Mouse (Mus musculus) thymus, adult 2 months (tissue): Measurements from ENCODE around the gene Obox5. TPM values are rescaled to one million over a fixed set of nuclear protein-coding genes. Genes with fewer than 3 reads are reported as not detected.
"Not testable (repeated sequence)": the region's sequence is repeated elsewhere in the genome, so short reads cannot be mapped to it uniquely, and the experiment has no call there.

Experiments
- DNase-seq: peaks from one replicate; pipeline ENCODE4 v3.0.0; 2021
- H3K27ac ChIP-seq: fragments of 200-500 bp; 2 replicates; pipeline ENCODE4 v1.5.1; 2012; ENCODE audit warnings: low read length, control low read depth; ENCODE audit not compliant: control insufficient read depth, insufficient read depth
- H3K27me3 ChIP-seq: fragments of 200-500 bp; 2 replicates; pipeline ENCODE4 v1.6.1; 2012; ENCODE audit warnings: mild to moderate bottlenecking, low read length, moderate library complexity, mixed read lengths; ENCODE audit not compliant: control insufficient read depth, insufficient read depth
- H3K36me3 ChIP-seq: fragments of 200-500 bp; 2 replicates; pipeline ENCODE4 v1.6.1; 2012; ENCODE audit warnings: mild to moderate bottlenecking, low read length, moderate library complexity; ENCODE audit not compliant: control insufficient read depth, insufficient read depth
- H3K4me1 ChIP-seq: fragments of 200-500 bp; replicated peaks from 2 replicates; pipeline ENCODE4 v1.6.1; 2012; ENCODE audit warnings: low read length; ENCODE audit not compliant: control insufficient read depth, insufficient read depth
- H3K4me3 ChIP-seq: fragments of 200-500 bp; 2 replicates; pipeline ENCODE4 v1.5.1; 2012; ENCODE audit warnings: mild to moderate bottlenecking, low read length, control low read depth, moderate library complexity; ENCODE audit not compliant: control insufficient read depth, insufficient read depth
- WGBS: fragments of 180-500 bp; shearing (Covaris S2); methylation state at CpG from one replicate; pipeline ENCODE4 v1.1.7; 2018; 5-methylcytosine and 5-hydroxymethylcytosine counted together
- polyA plus RNA-seq: library from polyadenylated mRNA; depleted of rRNA; stranded (reverse); fragments of >200 nt; gene quantifications from 2 replicates; pipeline ENCODE4 v1.2.3, GENCODE M21; 2012; rRNA removed

Obox5 gene
- not detected in 2 replicates for polyA plus RNA-seq

- not testable (repeated sequence) for H3K4me1 ChIP-seq, H3K36me3 ChIP-seq, H3K27ac ChIP-seq, DNase-seq, H3K4me3 ChIP-seq, H3K27me3 ChIP-seq
- 88% methylated on average over 2 of the region's 2 CpGs for WGBS
Observed at GRCm38 (mm10) chr7:15749831-15750230, at the start of gene Obox5. Obox5 (plus strand) TSS chr7:15750131.

DNA sequence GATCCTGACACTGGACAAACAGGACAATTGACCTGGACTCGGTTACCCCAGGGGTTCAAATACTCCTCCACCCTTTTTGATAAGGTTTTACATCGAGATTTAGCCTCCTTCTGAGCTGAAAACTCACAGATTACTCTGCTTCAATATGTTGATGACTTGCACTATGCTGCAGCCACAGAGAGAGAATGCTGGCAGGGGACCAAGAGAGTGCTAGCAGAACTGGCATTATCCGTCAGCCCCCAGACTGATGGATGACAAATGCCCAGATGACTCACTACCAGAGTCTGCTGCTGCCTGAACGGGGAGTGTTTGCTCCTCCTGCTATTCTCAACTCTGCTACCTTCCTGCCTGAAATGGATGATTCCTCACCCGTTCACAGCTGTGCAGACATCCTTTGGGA, 635 bp upstream of the Obox5 start:
- not testable (repeated sequence) for H3K4me1 ChIP-seq, H3K36me3 ChIP-seq, DNase-seq, H3K27ac ChIP-seq, H3K27me3 ChIP-seq, H3K4me3 ChIP-seq
- WGBS = 70% methylated on average over 5 of the region's 5 CpGs

Other genes starting within 250 kb of the Obox5 start
- not detected in 2 replicates for gene Obox3, start 110.2 kb upstream of the Obox5 start, polyA plus RNA-seq
- gene Obox6, start 89.5 kb downstream of the Obox5 start, polyA plus RNA-seq = not detected in 2 replicates
- 0.16 TPM in 1 of 2 replicates, not detected in the other for gene Crx, start 129.8 kb downstream of the Obox5 start, polyA plus RNA-seq
- 0.55 TPM in 1 of 2 replicates, not detected in the other for gene Crxos, start 132.5 kb downstream of the Obox5 start, polyA plus RNA-seq
- gene Selenow, start 172.3 kb downstream of the Obox5 start, polyA plus RNA-seq = 408 and 474 TPM in 2 replicates
- 170 and 192 TPM in 2 replicates for gene Nop53, start 195.9 kb downstream of the Obox5 start, polyA plus RNA-seq
- 15.0 and 17.4 TPM in 2 replicates for gene Ehd2, start 217.4 kb downstream of the Obox5 start, polyA plus RNA-seq